Mouse (Mus musculus) hindbrain, embryonic 16.5 days (tissue): Measurements from ENCODE around the gene Phactr1. TPM values are rescaled to one million over a fixed set of nuclear protein-coding genes. Genes with fewer than 3 reads are reported as not detected.

Experiments used
- ATAC-seq: fragments of 200-750 bp; cut with Nextera tagmentation; 2 replicates; pipeline ENCODE4 v1.8.0; 2017; ENCODE audit warnings: moderate TSS enrichment, moderate library complexity
- H3K27ac ChIP-seq: fragments of 300-500 bp; sonication (generic); 2 replicates; pipeline ENCODE4 v1.5.1; 2014; ENCODE audit warnings: low read depth, mild to moderate bottlenecking, control low read depth, low read length, moderate library complexity
- H3K27me3 ChIP-seq: fragments of 300-500 bp; sonication (generic); replicated peaks from 2 replicates; pipeline ENCODE4 v1.6.1; 2014; ENCODE audit warnings: low read length; ENCODE audit not compliant: control insufficient read depth, insufficient read depth
- H3K36me3 ChIP-seq: fragments of 300-500 bp; sonication (generic); 2 replicates; pipeline ENCODE4 v1.6.1; 2014; ENCODE audit warnings: mild to moderate bottlenecking, low read length, moderate library complexity, mixed read lengths; ENCODE audit not compliant: control insufficient read depth, insufficient read depth
- H3K4me1 ChIP-seq: fragments of 300-500 bp; sonication (generic); 2 replicates; pipeline ENCODE4 v1.6.1; 2014; ENCODE audit warnings: low read depth, low read length; ENCODE audit not compliant: control insufficient read depth, insufficient read depth
- H3K4me2 ChIP-seq: fragments of 300-500 bp; sonication (generic); 2 replicates; pipeline ENCODE4 v1.6.1; 2014; ENCODE audit warnings: mild to moderate bottlenecking, low read length, control low read depth, moderate library complexity
- H3K4me3 ChIP-seq: fragments of 300-500 bp; sonication (generic); 2 replicates; pipeline ENCODE4 v1.5.1; 2014; ENCODE audit warnings: mild to moderate bottlenecking, low read length, control low read depth, moderate library complexity
- H3K9ac ChIP-seq: fragments of 300-500 bp; sonication (generic); 2 replicates; pipeline ENCODE4 v1.6.1; 2014; ENCODE audit warnings: low read depth, mild to moderate bottlenecking, control low read depth, low read length, moderate library complexity
- H3K9me3 ChIP-seq: fragments of 300-500 bp; sonication (generic); 2 replicates; pipeline ENCODE4 v1.6.1; 2014; ENCODE audit warnings: mild to moderate bottlenecking, low read length, moderate library complexity; ENCODE audit not compliant: control insufficient read depth
- WGBS: fragments of 180-500 bp; shearing (Covaris S2); extraction: QIAGEN DNeasy Blood & Tissue Kit; methylation state at CpG from one replicate; pipeline ENCODE4 v1.1.7; 2014; 5-methylcytosine and 5-hydroxymethylcytosine counted together
- polyA plus RNA-seq: library from polyadenylated mRNA; unstranded; fragments of >200 nt; fragmentation: Nextera tagmentation; extraction: Ambion mirVana; gene quantifications from 2 replicates; pipeline ENCODE4 v1.2.1, GENCODE M21; 2015

Phactr1 gene
- polyA plus RNA-seq, 1 experiment from 2014 or later: 49.9 TPM

DNA sequence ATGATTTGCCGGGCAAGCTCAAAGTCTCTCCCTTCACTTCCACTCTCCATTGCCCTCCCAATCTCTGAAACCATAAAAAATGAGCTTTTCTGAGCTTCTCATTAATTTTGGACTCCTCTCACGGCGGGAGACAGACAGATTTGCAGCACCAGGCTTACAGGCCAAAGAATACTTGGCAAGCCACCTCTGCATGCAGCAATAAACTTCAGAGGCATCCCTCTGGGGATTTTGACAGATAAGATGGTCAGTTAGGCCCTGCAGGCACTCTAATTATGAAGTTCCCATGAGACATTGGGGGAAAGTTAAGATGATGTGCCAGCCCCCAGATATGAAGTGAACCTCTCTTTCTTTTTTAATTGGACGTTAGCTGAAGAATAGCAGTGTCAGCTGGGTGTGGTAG, 300.2 kb downstream of the Phactr1 start:
- peak; percentile 54; the same call in 1 of the 2 replicates for ATAC-seq
- H3K4me2 ChIP-seq: no peak overlapping the region
- H3K27me3 ChIP-seq: no peaks in the 10 kb centered on the region
- H3K4me3 ChIP-seq: no peak overlapping the region
- 39% methylated on average over 4 of the region's 4 CpGs for WGBS
- no peaks in the 10 kb centered on the region for H3K9me3 ChIP-seq
- peaks cover 2% of the 10 kb centered on the region; the same call in 1 of the 2 replicates for H3K4me1 ChIP-seq
- H3K36me3 ChIP-seq: no peaks in the 10 kb centered on the region
- H3K27ac ChIP-seq: no peak overlapping the region; the same call in 1 of the 2 replicates
- no peak overlapping the region for H3K9ac ChIP-seq

DNA sequence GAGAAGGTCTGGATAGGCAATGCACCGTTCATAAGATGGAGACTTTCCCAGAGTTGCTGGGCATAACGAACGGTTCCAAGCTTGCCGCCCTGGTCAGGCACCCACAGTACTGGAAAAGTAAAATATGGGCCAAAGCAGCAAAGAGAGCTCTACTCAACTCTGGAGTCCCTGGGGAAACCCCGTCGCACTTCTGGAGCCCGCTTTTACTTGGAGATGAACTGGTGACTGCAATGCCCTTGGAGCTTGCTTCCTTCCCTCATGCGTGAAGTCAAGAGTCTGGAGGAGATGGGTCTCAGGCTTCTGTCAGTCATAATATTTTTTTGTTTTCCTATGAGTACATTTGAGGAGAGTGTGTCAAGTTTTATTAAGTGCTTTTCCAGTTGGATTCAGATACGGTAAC, 302.2 kb downstream of the Phactr1 start:
- Histone ChIP-seq H3K27me3 (no peaks in the 10 kb centered on the region), H3K36me3 (no peaks in the 10 kb centered on the region), H3K9ac (no peak overlapping the region), H3K4me2 (no peak overlapping the region), H3K27ac (no peak overlapping the region), H3K9me3 (no peaks in the 10 kb centered on the region), H3K4me1 (peaks cover 2% of the 10 kb centered on the region; the same call in 1 of the 2 replicates), H3K4me3 (no peak overlapping the region)
- ATAC-seq: no peak
- WGBS: 90% methylated on average over 9 of the region's 9 CpGs

DNA sequence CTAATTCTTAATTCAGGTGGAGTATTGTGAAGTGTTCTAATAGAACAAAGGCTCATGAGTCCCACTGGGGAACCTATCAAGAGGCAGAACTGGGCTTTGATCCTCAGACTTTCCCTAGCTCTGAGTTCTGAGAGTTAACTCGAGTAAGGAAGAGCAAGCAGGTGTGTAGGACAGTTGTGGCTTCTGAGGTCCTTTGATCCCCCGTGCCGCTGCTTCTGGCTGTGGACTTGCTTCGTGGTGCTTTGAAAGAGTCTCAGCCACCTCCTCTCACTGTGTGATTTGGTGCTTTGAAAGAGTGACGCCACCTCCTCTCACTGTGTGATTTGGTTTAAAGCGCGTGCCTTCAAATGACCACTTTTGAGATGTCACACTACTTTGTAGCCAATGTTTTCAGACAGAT, 305.4 kb downstream of the Phactr1 start:
- Histone ChIP-seq H3K9me3 (no peaks in the 10 kb centered on the region), H3K27ac (no peak overlapping the region), H3K36me3 (no peaks in the 10 kb centered on the region), H3K4me2 (no peak overlapping the region), H3K9ac (no peak overlapping the region), H3K4me3 (no peak overlapping the region), H3K4me1 (no peaks in the 10 kb centered on the region), H3K27me3 (no peaks in the 10 kb centered on the region)
- WGBS: 82% methylated on average over 7 of the region's 7 CpGs
- ATAC-seq: no peak

DNA sequence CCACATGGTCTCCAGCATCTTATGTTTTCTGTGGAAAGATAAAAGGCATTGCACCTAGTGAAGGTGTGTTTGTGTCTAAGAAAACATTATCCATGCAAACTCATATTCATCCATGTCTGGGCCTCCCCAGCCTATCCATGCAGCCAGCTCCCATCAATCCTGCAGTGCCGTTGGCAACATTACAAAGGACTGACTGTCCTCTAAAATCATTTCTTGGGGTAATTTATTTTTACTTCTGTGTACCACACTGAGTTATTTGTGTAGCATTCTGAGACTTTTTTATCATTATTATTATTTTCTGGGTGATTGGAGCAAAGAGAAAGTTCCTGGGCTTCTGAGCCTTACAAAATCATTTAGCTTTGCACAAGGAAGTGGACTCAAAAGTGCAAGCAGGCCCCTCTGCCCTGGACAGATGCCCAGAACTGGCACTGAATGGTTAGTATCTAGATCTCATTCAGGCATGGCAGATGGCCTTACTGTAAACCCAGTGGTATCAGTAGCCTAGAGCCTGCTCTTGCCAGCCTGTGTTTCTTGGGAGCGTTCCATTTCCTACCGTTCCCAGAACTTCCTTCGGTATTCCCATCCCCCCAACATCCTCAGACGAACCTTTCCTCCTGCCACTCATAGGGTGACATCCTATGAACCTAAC, 307.6 kb downstream of the Phactr1 start:
- no peaks in the 10 kb centered on the region for H3K4me1 ChIP-seq
- H3K9me3 ChIP-seq: no peaks in the 10 kb centered on the region
- H3K27me3 ChIP-seq: no peaks in the 10 kb centered on the region
- H3K36me3 ChIP-seq: no peaks in the 10 kb centered on the region
- WGBS: 36% methylated on average over 5 of the region's 5 CpGs
- no peak overlapping the region for H3K4me2 ChIP-seq
- H3K27ac ChIP-seq: no peak overlapping the region; the same call in 1 of the 2 replicates
- no peak overlapping the region for H3K4me3 ChIP-seq
- H3K9ac ChIP-seq: no peak overlapping the region
- ATAC-seq: peak; percentile 87

DNA sequence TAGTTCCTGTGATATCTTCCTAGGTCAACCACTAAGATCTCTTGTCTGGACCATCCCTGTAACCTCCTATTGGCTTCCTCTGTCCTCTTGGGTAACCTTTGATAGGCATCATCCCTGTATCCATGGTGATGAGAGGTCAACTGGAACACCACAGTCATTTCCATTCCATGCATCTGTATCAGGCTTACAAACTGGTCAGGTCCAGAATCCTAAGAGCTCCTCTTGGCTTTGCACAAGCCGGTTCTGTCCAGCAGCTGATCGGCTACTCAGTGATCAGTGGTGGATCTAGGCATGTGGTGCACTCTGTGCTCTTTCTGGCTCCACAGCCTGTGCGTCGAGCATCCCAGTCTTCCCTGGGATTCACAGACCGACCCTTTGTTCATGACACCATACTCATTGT, 309.1 kb downstream of the Phactr1 start:
- Histone ChIP-seq H3K9me3 (peaks cover 4% of the 10 kb centered on the region; the same call in 1 of the 2 replicates), H3K4me2 (no peak overlapping the region), H3K9ac (no peak overlapping the region), H3K27ac (no peak overlapping the region), H3K36me3 (no peaks in the 10 kb centered on the region; the same call in 1 of the 2 replicates), H3K27me3 (no peaks in the 10 kb centered on the region), H3K4me1 (no peaks in the 10 kb centered on the region), H3K4me3 (no peak overlapping the region)
- ATAC-seq: no peak
- 95% methylated on average over 5 of the region's 5 CpGs for WGBS

DNA sequence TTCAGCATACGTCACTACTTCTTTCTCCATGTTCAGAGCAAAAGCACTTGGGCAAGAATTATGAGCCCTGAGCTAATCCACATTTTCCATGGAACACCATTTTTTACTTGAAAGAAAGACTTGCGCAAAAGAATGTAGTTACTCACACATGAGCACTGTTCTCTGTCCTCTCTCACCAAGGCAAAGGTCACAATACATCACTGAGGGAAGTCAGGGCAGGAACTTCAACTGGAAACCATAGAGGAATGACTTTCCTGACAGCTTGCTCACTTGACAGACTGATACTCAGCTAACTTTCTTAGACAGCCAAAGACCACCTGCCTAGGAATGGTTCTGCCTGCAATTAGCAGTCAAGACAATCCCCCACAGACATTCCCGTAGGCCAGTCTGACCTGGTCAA, 309.6 kb downstream of the Phactr1 start:
- Histone ChIP-seq H3K4me3 (no peak overlapping the region), H3K36me3 (no peaks in the 10 kb centered on the region; the same call in 1 of the 2 replicates), H3K27me3 (no peaks in the 10 kb centered on the region), H3K4me2 (no peak overlapping the region), H3K27ac (no peak overlapping the region), H3K4me1 (no peaks in the 10 kb centered on the region), H3K9ac (no peak overlapping the region), H3K9me3 (peaks cover 4% of the 10 kb centered on the region; the same call in 1 of the 2 replicates)
- ATAC-seq: no peak
- 87% methylated on average over 3 of the region's 3 CpGs for WGBS

DNA sequence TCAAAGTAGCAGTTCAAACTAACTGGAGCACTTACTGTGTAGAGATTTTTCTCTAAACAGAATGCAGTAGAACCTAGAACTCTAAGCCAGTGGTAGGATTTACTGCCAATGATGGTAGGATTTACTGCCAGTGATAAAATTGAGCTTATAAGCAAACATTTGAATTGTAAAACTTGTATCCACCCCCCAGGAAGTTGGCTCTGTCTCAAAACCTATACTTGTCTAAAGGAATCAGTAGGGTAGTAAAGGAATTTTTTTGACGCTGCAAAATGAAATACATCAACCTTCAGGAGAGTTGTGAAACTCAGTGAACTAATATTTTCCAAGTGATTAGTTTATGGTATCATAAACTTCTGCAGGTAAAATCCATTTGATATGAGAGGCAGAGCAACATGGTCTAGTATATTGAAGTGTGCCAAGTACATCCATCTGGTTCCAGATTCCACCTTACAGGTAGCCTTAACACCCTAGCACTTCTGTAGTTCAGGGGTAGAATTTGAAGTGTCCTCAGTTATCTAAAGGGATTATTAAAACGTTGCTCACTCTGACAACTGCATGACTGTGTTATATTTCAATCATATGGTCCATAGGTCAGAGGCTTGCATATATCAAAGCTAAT, 310.2 kb downstream of the Phactr1 start:
- Histone ChIP-seq H3K4me2 (no peak overlapping the region), H3K36me3 (no peaks in the 10 kb centered on the region; the same call in 1 of the 2 replicates), H3K27ac (no peak overlapping the region), H3K4me1 (no peaks in the 10 kb centered on the region), H3K27me3 (no peaks in the 10 kb centered on the region), H3K9me3 (peaks cover 4% of the 10 kb centered on the region; the same call in 1 of the 2 replicates), H3K4me3 (no peak overlapping the region), H3K9ac (no peak overlapping the region)
- ATAC-seq: no peak
- 81% methylated on average over 2 of the region's 2 CpGs for WGBS

DNA sequence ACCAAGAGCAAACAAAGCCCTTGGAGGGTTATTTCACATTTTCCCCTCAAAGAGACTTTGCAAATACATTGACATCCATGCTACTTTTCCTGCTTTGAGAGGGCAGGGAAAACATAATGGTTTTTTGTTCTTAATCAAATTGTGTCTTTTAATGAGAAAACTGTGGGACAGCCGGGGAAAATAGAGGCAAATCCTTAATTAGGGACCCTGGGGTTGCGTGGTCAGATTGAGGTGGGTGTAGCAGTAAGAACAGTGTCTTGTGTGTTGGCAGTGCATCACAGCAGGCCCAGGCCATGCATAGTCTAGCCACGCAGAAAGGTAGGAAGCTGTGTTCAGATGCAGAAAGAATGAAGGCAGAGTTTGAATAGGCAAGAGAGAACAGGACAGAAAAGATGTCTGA, 310.7 kb downstream of the Phactr1 start:
- Histone ChIP-seq H3K4me1 (no peaks in the 10 kb centered on the region), H3K27me3 (no peaks in the 10 kb centered on the region), H3K9me3 (peaks cover 4% of the 10 kb centered on the region; the same call in 1 of the 2 replicates), H3K36me3 (no peaks in the 10 kb centered on the region; the same call in 1 of the 2 replicates), H3K27ac (no peak overlapping the region), H3K4me2 (no peak overlapping the region), H3K4me3 (no peak overlapping the region), H3K9ac (no peak overlapping the region)
- ATAC-seq: no peak
- WGBS: 78% methylated on average over 3 of the region's 3 CpGs

DNA sequence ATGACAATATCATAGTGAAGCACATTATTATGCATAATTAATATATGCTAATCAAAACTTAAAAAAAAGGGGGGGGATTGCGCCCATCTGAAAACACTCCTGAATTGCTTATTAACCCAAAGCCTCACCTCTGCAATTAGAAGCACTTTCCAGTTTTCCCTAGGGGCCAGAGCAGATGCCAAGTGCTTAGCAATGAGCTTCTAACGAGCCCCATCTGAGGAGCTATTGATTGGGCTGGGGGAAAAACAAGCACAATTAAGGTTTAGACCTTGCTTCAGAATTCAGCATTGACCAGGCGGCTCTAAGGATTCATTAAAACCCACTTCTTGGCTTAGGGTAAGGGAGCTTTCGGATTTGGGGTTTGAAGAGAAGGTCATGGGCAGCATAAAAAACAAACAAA, 311.9 kb downstream of the Phactr1 start:
- Histone ChIP-seq H3K36me3 (no peaks in the 10 kb centered on the region; the same call in 1 of the 2 replicates), H3K4me1 (no peaks in the 10 kb centered on the region), H3K27me3 (no peaks in the 10 kb centered on the region), H3K4me2 (no peak overlapping the region), H3K4me3 (no peak overlapping the region), H3K27ac (no peak overlapping the region), H3K9ac (no peak overlapping the region), H3K9me3 (peaks cover 4% of the 10 kb centered on the region; the same call in 1 of the 2 replicates)
- whole genome bisulfite sequencing: 37% methylated on average over 4 of the region's 4 CpGs
- no peak for ATAC-seq
